Mouse (Mus musculus) granulocyte monocyte progenitor cell, adult 5-6 weeks (primary cell): ENCODE results near the gene Eya3. TPM values are rescaled to one million over a fixed set of nuclear protein-coding genes. Genes with fewer than 3 reads are reported as not detected.

Source experiments
- total RNA-seq, 2 experiments: library from RNA; stranded (forward) in 1 of 2; stranded (reverse) in 1 of 2; fragments of 200-712, 200-1000 nt in 1 of 2; fragments of >200 nt in 1 of 2; fragmentation: Nextera tagmentation in 1 of 2; gene quantifications; 2 replicates each; pipeline ENCODE4 v1.2.3; 2014 to 2017

The Eya3 gene
- total RNA-seq, 2 experiments from 2014 or later: 38.9 to 42.0 TPM

Other genes with a start within 250 kb of the Eya3 start
- 29.2 and 36.8 TPM in 2 replicates for gene Phactr4, start 216.5 kb upstream of the Eya3 start, total RNA-seq (2014; fragmentation: Nextera tagmentation)
- gene Phactr4, start 216.5 kb upstream of the Eya3 start, total RNA-seq (2017): 4.2 and 8.1 TPM in 2 replicates
- 9.2 and 16.1 TPM in 2 replicates for gene Med18, start 175.1 kb upstream of the Eya3 start, total RNA-seq (2014; fragmentation: Nextera tagmentation)
- 9.9 and 16.2 TPM in 2 replicates for gene Med18, start 175.1 kb upstream of the Eya3 start, total RNA-seq (2017)
- gene Sesn2, start 128.5 kb upstream of the Eya3 start, total RNA-seq (2014; fragmentation: Nextera tagmentation): 3.4 and 3.9 TPM in 2 replicates
- gene Sesn2, start 128.5 kb upstream of the Eya3 start, total RNA-seq (2017): 2.1 and 2.9 TPM in 2 replicates
- 781 and 857 TPM in 2 replicates for gene Atpif1, start 105.3 kb upstream of the Eya3 start, total RNA-seq (2014; fragmentation: Nextera tagmentation)
- gene Atpif1, start 105.3 kb upstream of the Eya3 start, total RNA-seq (2017): 1,252 and 1,475 TPM in 2 replicates
- 136 and 140 TPM in 2 replicates for gene Dnajc8, start 103.4 kb upstream of the Eya3 start, total RNA-seq (2014; fragmentation: Nextera tagmentation)
- 369 and 376 TPM in 2 replicates for gene Dnajc8, start 103.4 kb upstream of the Eya3 start, total RNA-seq (2017)
- 2.4 TPM in 2 replicates for gene Ptafr, start 74.9 kb upstream of the Eya3 start, total RNA-seq (2014; fragmentation: Nextera tagmentation)
- gene Ptafr, start 74.9 kb upstream of the Eya3 start, total RNA-seq (2017): 1.2 and 1.4 TPM in 2 replicates
- gene Xkr8, start 93.6 kb downstream of the Eya3 start, total RNA-seq (2014; fragmentation: Nextera tagmentation): 2.9 and 4.4 TPM in 2 replicates
- gene Xkr8, start 93.6 kb downstream of the Eya3 start, total RNA-seq (2017): 5.1 and 15.0 TPM in 2 replicates
- 0.47 TPM in 1 of 2 replicates, not detected in the other for gene Smpdl3b, start 118.3 kb downstream of the Eya3 start, total RNA-seq (2014; fragmentation: Nextera tagmentation)
- gene Smpdl3b, start 118.3 kb downstream of the Eya3 start, total RNA-seq (2017): 1.7 TPM in 1 of 2 replicates, not detected in the other
- gene Rpa2, start 129.3 kb downstream of the Eya3 start, total RNA-seq (2014; fragmentation: Nextera tagmentation): 87.0 and 114 TPM in 2 replicates
- gene Rpa2, start 129.3 kb downstream of the Eya3 start, total RNA-seq (2017): 66.8 and 69.9 TPM in 2 replicates
- 43.6 and 56.7 TPM in 2 replicates for gene Themis2, start 157.4 kb downstream of the Eya3 start, total RNA-seq (2014; fragmentation: Nextera tagmentation)
- 18.4 and 18.7 TPM in 2 replicates for gene Themis2, start 157.4 kb downstream of the Eya3 start, total RNA-seq (2017)
- gene Ppp1r8, start 204.2 kb downstream of the Eya3 start, total RNA-seq (2014; fragmentation: Nextera tagmentation): 59.6 and 70.9 TPM in 2 replicates
- gene Ppp1r8, start 204.2 kb downstream of the Eya3 start, total RNA-seq (2017): 67.6 and 85.2 TPM in 2 replicates
- 22.0 and 39.8 TPM in 2 replicates for gene Stx12, start 245.5 kb downstream of the Eya3 start, total RNA-seq (2014; fragmentation: Nextera tagmentation)
- gene Stx12, start 245.5 kb downstream of the Eya3 start, total RNA-seq (2017): 26.5 and 29.6 TPM in 2 replicates